Mouse (Mus musculus) thymus, postnatal 4 days (tissue): ENCODE data around the gene Slc6a17.
A peak's percentile ranks its signal among the peaks of the same experiment; 100 is the strongest.

Experiments used
- DNase-seq: peaks from one replicate; pipeline ENCODE4 v3.0.0; 2021

Gene Slc6a17

GRCm38 (mm10) chr3:107517631-107518108 is at the start of gene Slc6a17:
Slc6a17 (minus strand) TSS chr3:107518018.
- peak; percentile 34 for DNase-seq

- DNase-seq, result no peak
Measured at GRCm38 (mm10) chr3:107565331-107565730, 47.5 kb upstream of the Slc6a17 start.

GRCm38 (mm10) chr3:107563880-107564279 is 46.1 kb upstream of the Slc6a17 start:
- DNase-seq, result no peak

GRCm38 (mm10) chr3:107562591-107562990 is 44.8 kb upstream of the Slc6a17 start:
- no peak for DNase-seq

- no peak for DNase-seq
Measured at GRCm38 (mm10) chr3:107562104-107562503, 44.3 kb upstream of the Slc6a17 start.

GRCm38 (mm10) chr3:107559183-107559582 is 41.4 kb upstream of the Slc6a17 start:
- peak; percentile 56 for DNase-seq

- no peak for DNase-seq
Measured at GRCm38 (mm10) chr3:107558740-107559139, 40.9 kb upstream of the Slc6a17 start.

GRCm38 (mm10) chr3:107554842-107555241 is 37.0 kb upstream of the Slc6a17 start, which contains the start of gene Ubl4b:
Ubl4b (minus strand) TSS chr3:107555073.
- no peak for DNase-seq

GRCm38 (mm10) chr3:107550409-107551049 is 32.7 kb upstream of the Slc6a17 start:
- DNase-seq, result peak; percentile 80

- no peak for DNase-seq
Measured at GRCm38 (mm10) chr3:107546956-107547355, 29.1 kb upstream of the Slc6a17 start.

- no peak for DNase-seq
Measured at GRCm38 (mm10) chr3:107545716-107546412, 28.0 kb upstream of the Slc6a17 start.

GRCm38 (mm10) chr3:107545278-107545677 is 27.5 kb upstream of the Slc6a17 start:
- DNase-seq, result no peak

GRCm38 (mm10) chr3:107543158-107544080 is 25.6 kb upstream of the Slc6a17 start:
- DNase-seq, result no peak

- DNase-seq, result no peak
Measured at GRCm38 (mm10) chr3:107542584-107542983, 24.8 kb upstream of the Slc6a17 start.

- DNase-seq, result no peak
Measured at GRCm38 (mm10) chr3:107537504-107537889, 19.7 kb upstream of the Slc6a17 start.

GRCm38 (mm10) chr3:107536810-107537503 is 19.1 kb upstream of the Slc6a17 start:
- DNase-seq, result no peak

GRCm38 (mm10) chr3:107534951-107535350 is 17.1 kb upstream of the Slc6a17 start:
- no peak for DNase-seq

GRCm38 (mm10) chr3:107533532-107533931 is 15.7 kb upstream of the Slc6a17 start:
- DNase-seq, result no peak

GRCm38 (mm10) chr3:107530581-107530980 is 12.8 kb upstream of the Slc6a17 start:
- no peak for DNase-seq

- DNase-seq, result no peak
Measured at GRCm38 (mm10) chr3:107529182-107529581, 11.4 kb upstream of the Slc6a17 start.

- DNase-seq, result no peak
Measured at GRCm38 (mm10) chr3:107528401-107529118, 10.7 kb upstream of the Slc6a17 start.

- DNase-seq, result no peak
Measured at GRCm38 (mm10) chr3:107524547-107524946, 6.7 kb upstream of the Slc6a17 start.
